In the genomic region with DNA sequence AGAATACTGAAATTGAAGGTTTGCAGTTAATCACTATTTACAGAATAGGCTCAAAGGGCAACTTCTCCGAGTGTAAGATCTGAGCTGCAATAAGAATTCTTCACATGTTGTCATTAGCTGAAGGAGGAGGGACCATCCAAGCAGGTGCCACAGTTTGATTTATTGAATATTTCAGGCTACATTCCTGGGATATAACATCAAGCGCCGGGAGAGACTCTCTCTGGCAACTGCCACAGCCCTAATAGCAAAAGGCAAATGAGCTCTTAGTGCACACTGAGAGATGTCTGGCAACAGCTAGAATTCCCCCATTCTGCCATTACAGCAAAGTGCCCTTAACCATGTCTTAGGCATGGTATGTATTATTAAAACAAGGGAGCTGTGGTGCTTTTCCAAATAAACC, we compare ENCODE assay signal across 11 mouse cellular contexts.
DNase-seq lines count a peak whose midpoint lies in the region; ATAC-seq and TF ChIP-seq lines count a peak whose summit lies in the region.
"Had no signal": no experiment of that assay in that cellular context is flagged by ENCODE, and none has a peak within 500 bp of the region (broad histone marks: within the 10 kb centered on the region; RNA-seq: fewer than 3 reads in every experiment).

No protein-coding gene starts in this region.

- no peaks in the 10 kb centered on the region for H3K4me1 ChIP-seq in intestine, embryonic 15.5 days (replicated peaks)
- no peaks in the 10 kb centered on the region for H3K4me1 ChIP-seq in intestine, postnatal 0 days (replicated peaks; ENCODE audit: control insufficient read depth, insufficient read depth, low read length)
- H3K4me1 ChIP-seq in hindbrain, embryonic 10.5 days (replicated peaks) = peaks cover 71% of the 10 kb centered on the region
- H3K4me1 ChIP-seq in neural tube, embryonic 13.5 days (replicated peaks) = peaks cover 76% of the 10 kb centered on the region
- H3K4me1 ChIP-seq: embryonic facial prominence, embryonic 15.5 days had no signal

- no peak overlapping the region for H3K9ac ChIP-seq in intestine, embryonic 15.5 days
- H3K9ac ChIP-seq in intestine, postnatal 0 days (ENCODE audit: low read depth, low read length) = no peak overlapping the region
- no peak overlapping the region for H3K9ac ChIP-seq in neural tube, embryonic 13.5 days
- H3K9ac ChIP-seq: embryonic facial prominence, embryonic 15.5 days had no signal

- H3K4me2 ChIP-seq in intestine, embryonic 15.5 days (replicated peaks) = no peak overlapping the region
- H3K4me2 ChIP-seq in intestine, postnatal 0 days (replicated peaks; ENCODE audit: low read depth) = no peak overlapping the region
- peak overlapping the region; percentile 27; the same call in 1 of the 2 replicates for H3K4me2 ChIP-seq in neural tube, embryonic 13.5 days
- H3K4me2 ChIP-seq: embryonic facial prominence, embryonic 15.5 days had no signal

- ATAC-seq in intestine, embryonic 15.5 days = peak; percentile 41; the same call in 1 of the 2 replicates
- ATAC-seq in intestine, postnatal 0 days = no peak
- peak; percentile 40; the same call in 1 of the 2 replicates for ATAC-seq in neural tube, embryonic 13.5 days (ENCODE audit: low read depth)
- ATAC-seq in erythroid progenitor cell, adult 5-6 weeks (replicated peaks; ENCODE audit: low FRiP score, poor library complexity, severe bottlenecking) = no peak

- WGBS in intestine, embryonic 15.5 days = 35% methylated on average over 3 of the region's 3 CpGs
- 15% methylated on average over 3 of the region's 3 CpGs for WGBS in intestine, postnatal 0 days
- WGBS in hindbrain, embryonic 10.5 days = 59% methylated on average over 3 of the region's 3 CpGs
- 10% methylated on average over 3 of the region's 3 CpGs for WGBS in neural tube, embryonic 13.5 days

- no peak for TF ChIP-seq CTCF in intestine, postnatal 0 days (IDR thresholded peaks at IDR 0.05; ENCODE audit: low read depth)

- H3K9me3 ChIP-seq in intestine, embryonic 15.5 days = no peaks in the 10 kb centered on the region
- H3K9me3 ChIP-seq in intestine, postnatal 0 days (ENCODE audit: control insufficient read depth) = no peaks in the 10 kb centered on the region
- H3K9me3 ChIP-seq in hindbrain, embryonic 10.5 days = no peaks in the 10 kb centered on the region
- H3K9me3 ChIP-seq in neural tube, embryonic 13.5 days = no peaks in the 10 kb centered on the region
- H3K9me3 ChIP-seq: embryonic facial prominence, embryonic 15.5 days had no signal

- DNase-seq in hindbrain, embryonic 10.5 days (ENCODE audit: low spot score) = no peak
- DNase-seq in mesoderm, embryonic 11.5 days (ENCODE audit: low read depth, low spot score) = peak; percentile 52
- DNase-seq in cerebellum, postnatal 14 days = no peak
- DNase-seq in adrenal gland, postnatal 10 days = no peak
- DNase-seq: cerebellum, adult 11 months; kidney, adult 8-10 months had no signal

- no peaks in the 10 kb centered on the region for H3K36me3 ChIP-seq in intestine, embryonic 15.5 days
- H3K36me3 ChIP-seq in intestine, postnatal 0 days (ENCODE audit: control insufficient read depth, insufficient read depth) = no peaks in the 10 kb centered on the region
- no peaks in the 10 kb centered on the region for H3K36me3 ChIP-seq in hindbrain, embryonic 10.5 days
- H3K36me3 ChIP-seq in neural tube, embryonic 13.5 days = no peaks in the 10 kb centered on the region
- H3K36me3 ChIP-seq: embryonic facial prominence, embryonic 15.5 days had no signal

- H3K27ac ChIP-seq in intestine, embryonic 15.5 days = no peak overlapping the region
- no peak overlapping the region for H3K27ac ChIP-seq in intestine, postnatal 0 days (ENCODE audit: low read depth, low read length)
- peak overlapping the region; percentile 76 for H3K27ac ChIP-seq in hindbrain, embryonic 10.5 days
- H3K27ac ChIP-seq in neural tube, embryonic 13.5 days (replicated peaks) = peak overlapping the region; percentile 73

- H3K27me3 ChIP-seq in intestine, embryonic 15.5 days (replicated peaks) = no peaks in the 10 kb centered on the region
- no peaks in the 10 kb centered on the region for H3K27me3 ChIP-seq in intestine, postnatal 0 days (replicated peaks; ENCODE audit: control insufficient read depth, insufficient read depth, low read length)
- no peaks in the 10 kb centered on the region for H3K27me3 ChIP-seq in hindbrain, embryonic 10.5 days (ENCODE audit: insufficient read depth, poor library complexity, severe bottlenecking)
- no peaks in the 10 kb centered on the region for H3K27me3 ChIP-seq in neural tube, embryonic 13.5 days
- H3K27me3 ChIP-seq: embryonic facial prominence, embryonic 15.5 days had no signal

- H3K4me3 ChIP-seq in intestine, embryonic 15.5 days (replicated peaks) = no peak overlapping the region
- H3K4me3 ChIP-seq in intestine, postnatal 0 days (ENCODE audit: low read depth, low read length) = no peak overlapping the region
- no peak overlapping the region for H3K4me3 ChIP-seq in hindbrain, embryonic 10.5 days
- H3K4me3 ChIP-seq in neural tube, embryonic 13.5 days = no peak overlapping the region
- H3K4me3 ChIP-seq: embryonic facial prominence, embryonic 15.5 days had no signal

Comparison
In these comparisons a context has a peak if more than half of its experiments do, and no peak if none do; other contexts are left out.
1. ATAC-seq: peak in intestine, embryonic 15.5 days (single experiment) and neural tube, embryonic 13.5 days (single experiment); none in intestine, postnatal 0 days (single experiment) and erythroid progenitor cell, adult 5-6 weeks (single experiment).
2. H3K27ac ChIP-seq: peak in hindbrain, embryonic 10.5 days (single experiment) and neural tube, embryonic 13.5 days (single experiment); none in intestine, embryonic 15.5 days (single experiment) and intestine, postnatal 0 days (single experiment).